Mouse (Mus musculus) gastrocnemius, adult 18-20 months (tissue): ENCODE data around the gene Utp20. TPM values are rescaled to one million over a fixed set of nuclear protein-coding genes. Genes with fewer than 3 reads are reported as not detected.

Experiments used
- DNase-seq: peaks from one replicate; pipeline ENCODE4 v3.0.0; 2021; ENCODE audit warnings: low spot score
- total RNA-seq, 2 experiments: library from RNA; stranded (reverse); gene quantifications; 2 replicates each; pipeline ENCODE4 v1.2.3; 2021

The Utp20 gene
- total RNA-seq, 2 experiments from 2014 or later, result 9.6 to 11.1 TPM

DNA sequence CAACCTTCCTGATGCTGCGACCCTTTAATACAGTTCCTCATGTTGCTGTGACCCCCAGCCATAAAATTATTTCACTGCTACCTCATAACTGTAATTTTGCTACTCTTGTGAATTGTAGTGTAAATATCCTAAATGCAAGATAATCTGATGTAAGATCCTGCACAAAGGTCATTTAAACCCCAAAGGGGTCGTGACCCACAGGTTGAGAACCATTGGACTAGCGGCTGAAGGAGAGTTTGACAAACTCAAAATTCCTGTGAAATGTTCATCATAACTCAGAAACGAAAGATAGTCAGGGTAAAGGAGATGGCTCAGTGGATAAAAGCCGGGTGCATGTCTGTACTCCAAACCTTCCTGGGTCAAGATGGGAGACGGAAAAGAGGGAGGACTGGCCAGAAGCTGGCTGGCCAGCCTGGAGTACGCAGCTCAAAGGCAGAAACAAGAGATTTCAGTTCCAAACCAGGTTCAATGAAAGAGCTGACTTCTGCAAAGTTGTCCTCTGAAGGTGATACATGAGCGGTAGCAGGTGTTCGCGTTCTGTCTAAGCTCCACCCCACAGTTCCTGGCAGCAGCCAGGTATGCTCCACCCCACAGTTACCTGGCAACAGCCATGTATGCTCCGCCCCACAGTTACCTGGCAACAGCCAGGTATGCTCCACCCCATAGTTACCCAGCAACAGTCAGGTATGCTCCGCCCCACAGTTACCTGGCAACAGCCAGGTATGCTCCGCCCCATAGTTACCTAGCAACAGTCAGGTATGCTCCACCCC lies 109.4 kb downstream of the Utp20 start:
- DNase-seq, result no peak

GRCm38 (mm10) chr10:88715621-88716020 lies 111.0 kb downstream of the Utp20 start:
- DNase-seq, result no peak

DNA sequence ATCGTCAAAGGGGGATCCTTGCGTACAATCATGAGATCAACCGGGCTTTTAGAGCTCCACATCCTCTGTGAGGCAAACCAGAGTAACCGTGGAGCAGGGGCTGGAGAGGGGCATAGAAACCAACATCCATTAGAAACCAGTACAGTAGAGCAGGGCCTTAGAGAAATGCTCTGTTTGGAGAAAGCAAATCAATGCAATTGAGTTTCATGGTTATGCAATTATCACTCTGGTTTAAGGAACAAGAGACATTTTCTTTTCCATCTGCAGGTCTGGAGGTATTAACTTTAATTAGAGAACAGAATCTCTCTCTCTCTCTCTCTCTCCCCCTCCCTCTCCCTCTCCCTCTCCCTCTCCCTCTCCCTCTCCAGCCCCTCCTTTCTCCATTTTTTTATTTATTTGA lies 111.9 kb downstream of the Utp20 start:
- no peak for DNase-seq

DNA sequence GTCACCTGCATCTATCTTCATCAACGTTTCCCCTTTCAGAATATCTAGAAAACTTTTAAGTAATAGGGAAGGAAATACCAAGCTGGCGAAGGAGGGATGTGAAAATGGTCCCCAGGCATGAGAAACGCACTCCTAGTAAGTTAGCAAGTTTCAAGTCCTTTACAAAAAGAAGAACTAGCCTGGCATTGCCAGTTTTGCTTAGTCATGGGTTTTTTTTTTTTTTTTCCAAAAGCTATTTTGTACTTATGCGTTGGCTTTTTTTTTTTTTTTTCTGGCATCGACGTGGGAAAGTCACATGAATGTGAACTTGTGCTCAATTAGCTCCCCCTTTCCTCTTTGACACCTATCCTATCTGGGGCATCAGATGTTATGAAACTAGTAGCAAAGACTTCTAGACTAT lies 114.2 kb downstream of the Utp20 start:
- DNase-seq, result no peak

GRCm38 (mm10) chr10:88708671-88709523 lies 117.7 kb downstream of the Utp20 start:
- no peak for DNase-seq

DNA sequence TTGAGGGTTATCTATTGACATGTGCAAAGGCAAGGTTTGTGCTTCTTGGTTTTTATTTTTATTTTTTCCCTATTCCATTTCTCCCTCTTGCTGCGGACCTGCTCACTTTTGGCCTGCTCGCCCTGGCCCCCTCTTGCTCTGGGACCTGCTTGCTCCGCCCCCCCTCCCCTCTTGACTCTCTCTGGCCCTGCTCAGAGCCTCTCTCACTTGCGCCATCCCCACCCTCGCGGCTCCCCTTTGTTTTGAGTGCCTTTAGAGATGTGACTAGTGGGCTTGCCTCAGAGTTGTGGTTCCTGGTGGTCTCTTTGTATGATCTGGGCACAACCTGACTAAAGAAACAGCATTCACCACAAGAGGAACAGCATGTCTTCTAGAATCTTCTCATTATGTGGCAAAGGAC lies 125.7 kb downstream of the Utp20 start:
- no peak for DNase-seq

Other genes starting within 250 kb of the Utp20 start
- gene Mybpc1, start 221.7 kb downstream of the Utp20 start, total RNA-seq, result 1,000 to 10,000 TPM; 1,377 to 1,820 TPM
- gene Spic, start 141.8 kb downstream of the Utp20 start, total RNA-seq, result under 1 TPM in 1 of 2 experiments, not detected in 1; 0.17 TPM
- gene Arl1, start 95.9 kb downstream of the Utp20 start, total RNA-seq, result 10 to 100 TPM; 88.1 to 93.1 TPM
- gene Slc5a8, start 59.2 kb upstream of the Utp20 start, total RNA-seq, result not detected